Mouse (Mus musculus): ENCODE measurements at regions not wholly inside any gene's neighbourhood (a gene's known extent, or its start where the extent isn't known, plus 50 kb on each side); places are given as distances from the start of the nearest gene placed in this dataset.

DNA sequence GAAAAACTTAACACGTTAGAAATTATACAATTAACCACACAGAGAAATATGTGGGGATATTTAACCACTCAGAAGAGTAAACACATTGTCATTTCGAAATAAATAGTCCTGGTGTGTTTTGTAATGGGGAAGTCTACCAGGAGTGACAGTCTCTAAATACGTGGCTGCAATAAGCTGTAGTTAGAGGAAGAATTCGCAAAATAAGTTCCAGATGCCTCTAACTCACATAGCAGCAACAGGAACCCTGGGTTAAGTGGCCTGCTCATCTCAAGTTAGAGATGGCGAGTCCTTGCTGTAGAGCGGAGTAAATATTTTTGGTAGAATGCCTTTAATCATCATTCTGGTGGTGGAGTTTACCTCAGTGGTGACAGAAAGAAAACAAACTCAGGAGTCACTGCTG lies 430.2 kb downstream of the Zfp704 start:
- 87% methylated on average over 6 of the region's 6 CpGs for WGBS
- Histone ChIP-seq H3K4me2 (ENCODE audit: low read depth, low read length) (no peak overlapping the region), H3K4me3 (ENCODE audit: low read length) (no peak overlapping the region), H3K9me3 (ENCODE audit: low read length) (no peaks in the 10 kb centered on the region), H3K9ac (replicated peaks; ENCODE audit: low read length) (no peak overlapping the region), H3K4me1 (ENCODE audit: insufficient read depth, low read length) (no peaks in the 10 kb centered on the region), H3K36me3 (ENCODE audit: insufficient read depth, low read length) (no peaks in the 10 kb centered on the region), H3K27ac (no peak overlapping the region), H3K27me3 (ENCODE audit: insufficient read depth, low read length) (no peaks in the 10 kb centered on the region)
- ATAC-seq = no peak
- no peak for DNase-seq (ENCODE audit: low spot score)
- no peak for TF ChIP-seq CTCF (IDR thresholded peaks at IDR 0.05; ENCODE audit: low read depth)

GRCm38 (mm10) chr3:9174517-9174832 lies 435.4 kb downstream of the Zfp704 start:
- WGBS = 34% methylated on average over 2 of the region's 2 CpGs
- Histone ChIP-seq H3K4me3 (ENCODE audit: low read length) (no peak overlapping the region), H3K27ac (peak overlapping the region; percentile 68), H3K4me1 (ENCODE audit: insufficient read depth, low read length) (no peaks in the 10 kb centered on the region; the same call in 1 of the 2 replicates), H3K4me2 (ENCODE audit: low read depth, low read length) (peak overlapping the region; percentile 35), H3K36me3 (ENCODE audit: insufficient read depth, low read length) (no peaks in the 10 kb centered on the region), H3K9ac (replicated peaks; ENCODE audit: low read length) (no peak overlapping the region), H3K9me3 (ENCODE audit: low read length) (no peaks in the 10 kb centered on the region), H3K27me3 (ENCODE audit: insufficient read depth, low read length) (no peaks in the 10 kb centered on the region)
- DNase-seq (ENCODE audit: low spot score) (peak; percentile 37), ATAC-seq (peak; percentile 50)
- TF ChIP-seq CTCF (IDR thresholded peaks at IDR 0.05; ENCODE audit: low read depth) = no peak

DNA sequence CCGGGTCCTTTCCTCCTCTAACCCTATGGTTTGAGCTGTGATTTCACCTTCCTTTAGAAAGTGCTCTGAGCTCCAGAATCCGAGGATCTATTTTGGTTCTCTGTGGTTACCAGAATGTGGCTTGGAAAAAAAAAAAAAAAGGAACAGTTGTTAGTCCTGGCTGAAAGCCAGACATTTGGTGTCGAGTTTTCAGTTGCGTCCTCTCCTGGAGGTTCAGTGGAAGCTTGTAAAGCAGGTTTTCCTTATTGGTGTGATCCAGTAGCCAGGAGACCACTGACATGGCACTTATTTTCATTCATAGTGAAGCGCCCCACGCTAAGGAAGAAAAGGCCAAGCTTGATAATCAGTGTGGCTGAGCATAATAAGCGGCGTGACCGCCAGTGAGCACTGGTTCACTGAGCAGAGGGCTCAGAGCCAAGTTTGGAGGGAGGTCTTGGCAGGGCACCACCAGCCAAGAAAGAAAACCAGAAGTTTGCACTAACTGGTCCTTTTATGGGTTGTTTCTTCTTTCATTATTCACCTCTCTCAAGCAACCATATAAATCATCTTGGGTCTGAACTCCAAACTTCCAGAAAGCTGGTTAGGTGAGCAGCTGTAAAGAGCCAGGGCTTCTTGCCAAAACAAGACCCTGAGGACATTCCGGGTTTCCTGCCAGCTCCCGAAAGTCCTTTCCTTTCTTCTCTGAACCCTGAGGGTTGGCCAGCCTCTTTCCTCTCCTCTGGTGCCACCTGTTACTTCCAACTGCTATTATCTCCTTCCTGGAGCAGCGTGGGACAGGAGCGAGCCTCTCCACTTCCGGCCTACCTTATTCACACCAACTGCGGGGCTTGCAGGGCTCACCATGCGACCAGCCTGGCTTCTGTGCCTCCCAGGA lies 436.0 kb downstream of the Zfp704 start:
- Histone ChIP-seq H3K36me3 (ENCODE audit: insufficient read depth, low read length) (no peaks in the 10 kb centered on the region), H3K27ac (peak overlapping the region; percentile 68), H3K9ac (replicated peaks; ENCODE audit: low read length) (no peak overlapping the region), H3K9me3 (ENCODE audit: low read length) (no peaks in the 10 kb centered on the region), H3K4me1 (ENCODE audit: insufficient read depth, low read length) (no peaks in the 10 kb centered on the region; the same call in 1 of the 2 replicates), H3K4me2 (ENCODE audit: low read depth, low read length) (peak overlapping the region; percentile 35), H3K4me3 (ENCODE audit: low read length) (no peak overlapping the region), H3K27me3 (ENCODE audit: insufficient read depth, low read length) (no peaks in the 10 kb centered on the region)
- TF ChIP-seq CTCF (IDR thresholded peaks at IDR 0.05; ENCODE audit: low read depth) = peak; percentile 46
- WGBS = 15% methylated on average over 16 of the region's 16 CpGs
- DNase-seq (ENCODE audit: low spot score) (peak; percentile 85), ATAC-seq (peak; percentile 93)

GRCm38 (mm10) chr3:9171970-9172369 lies 437.9 kb downstream of the Zfp704 start:
- Histone ChIP-seq H3K4me3 (ENCODE audit: low read length) (no peak overlapping the region), H3K27ac (no peak overlapping the region), H3K9me3 (ENCODE audit: low read length) (no peaks in the 10 kb centered on the region), H3K4me1 (ENCODE audit: insufficient read depth, low read length) (no peaks in the 10 kb centered on the region; the same call in 1 of the 2 replicates), H3K4me2 (ENCODE audit: low read depth, low read length) (no peak overlapping the region), H3K9ac (replicated peaks; ENCODE audit: low read length) (no peak overlapping the region), H3K36me3 (ENCODE audit: insufficient read depth, low read length) (no peaks in the 10 kb centered on the region), H3K27me3 (ENCODE audit: insufficient read depth, low read length) (no peaks in the 10 kb centered on the region)
- no peak for DNase-seq (ENCODE audit: low spot score)
- no peak for TF ChIP-seq CTCF (IDR thresholded peaks at IDR 0.05; ENCODE audit: low read depth)
- no peak for ATAC-seq
- WGBS = 13% methylated on average over 1 of the region's 1 CpGs

GRCm38 (mm10) chr3:9168955-9169354 lies 440.9 kb downstream of the Zfp704 start:
- no peaks in the 10 kb centered on the region for H3K4me1 ChIP-seq (ENCODE audit: insufficient read depth, low read length)
- no peak overlapping the region for H3K9ac ChIP-seq (replicated peaks; ENCODE audit: low read length)
- WGBS = 75% methylated on average over 12 of the region's 12 CpGs
- H3K27me3 ChIP-seq (ENCODE audit: insufficient read depth, low read length) = no peaks in the 10 kb centered on the region
- H3K4me2 ChIP-seq (ENCODE audit: low read depth, low read length) = no peak overlapping the region
- no peak for ATAC-seq
- no peak overlapping the region for H3K4me3 ChIP-seq (ENCODE audit: low read length)
- DNase-seq (ENCODE audit: low spot score) = no peak
- H3K27ac ChIP-seq = no peak overlapping the region
- H3K9me3 ChIP-seq (ENCODE audit: low read length) = no peaks in the 10 kb centered on the region
- no peaks in the 10 kb centered on the region for H3K36me3 ChIP-seq (ENCODE audit: insufficient read depth, low read length)
- TF ChIP-seq CTCF (IDR thresholded peaks at IDR 0.05; ENCODE audit: low read depth) = no peak

DNA sequence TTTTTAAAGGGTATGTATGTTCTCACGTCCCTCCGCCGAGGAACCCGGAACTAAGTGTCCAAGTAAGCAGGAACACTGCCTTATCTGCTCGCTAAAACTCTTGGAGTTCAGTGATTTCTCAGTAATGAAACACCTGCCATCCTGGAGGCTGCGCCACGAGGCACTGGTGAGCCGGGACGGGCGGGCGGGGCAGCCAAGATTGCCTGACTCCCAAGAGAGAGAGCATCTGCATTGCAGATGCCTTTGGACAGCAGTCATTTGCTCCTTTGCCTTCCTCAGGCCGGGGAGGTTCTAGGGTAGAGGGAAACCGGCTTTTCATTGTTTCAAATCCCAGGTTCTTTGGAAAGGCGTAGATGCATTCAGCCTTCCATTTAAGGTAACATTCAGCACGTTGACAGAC lies 450.8 kb downstream of the Zfp704 start:
- H3K4me2 ChIP-seq (ENCODE audit: low read depth, low read length) = no peak overlapping the region
- TF ChIP-seq CTCF (IDR thresholded peaks at IDR 0.05; ENCODE audit: low read depth) = no peak
- H3K27me3 ChIP-seq (ENCODE audit: insufficient read depth, low read length) = no peaks in the 10 kb centered on the region
- no peak overlapping the region for H3K27ac ChIP-seq
- WGBS = 34% methylated on average over 15 of the region's 15 CpGs
- ATAC-seq = no peak
- no peaks in the 10 kb centered on the region for H3K36me3 ChIP-seq (ENCODE audit: insufficient read depth, low read length)
- H3K9me3 ChIP-seq (ENCODE audit: low read length) = no peaks in the 10 kb centered on the region
- no peak for DNase-seq (ENCODE audit: low spot score)
- no peaks in the 10 kb centered on the region for H3K4me1 ChIP-seq (ENCODE audit: insufficient read depth, low read length)
- no peak overlapping the region for H3K4me3 ChIP-seq (ENCODE audit: low read length)
- no peak overlapping the region for H3K9ac ChIP-seq (replicated peaks; ENCODE audit: low read length)

DNA sequence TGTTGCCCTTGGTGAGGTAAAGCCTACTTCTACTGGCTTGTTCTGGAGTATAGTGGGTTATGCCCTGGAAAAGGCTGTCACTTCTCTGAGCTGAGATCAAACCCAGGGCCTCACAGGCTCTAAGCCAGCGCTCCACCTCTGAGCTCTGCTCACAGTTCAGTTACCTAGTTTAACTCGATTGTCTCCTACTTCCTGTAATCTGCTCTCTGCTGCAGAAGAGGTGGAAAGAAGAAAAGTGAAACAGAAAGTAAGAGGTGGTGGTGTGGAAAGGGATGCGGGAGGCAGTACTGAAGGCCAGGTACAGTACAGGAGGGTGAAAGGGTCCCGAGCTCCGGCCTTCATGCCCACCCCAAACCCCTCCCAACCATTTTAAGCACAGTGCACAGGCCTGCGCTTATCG lies 455.7 kb downstream of the Zfp704 start:
- Histone ChIP-seq H3K27ac (no peak overlapping the region), H3K27me3 (ENCODE audit: insufficient read depth, low read length) (no peaks in the 10 kb centered on the region), H3K9ac (replicated peaks; ENCODE audit: low read length) (no peak overlapping the region), H3K4me3 (ENCODE audit: low read length) (no peak overlapping the region), H3K36me3 (ENCODE audit: insufficient read depth, low read length) (no peaks in the 10 kb centered on the region), H3K4me2 (ENCODE audit: low read depth, low read length) (no peak overlapping the region), H3K4me1 (ENCODE audit: insufficient read depth, low read length) (no peaks in the 10 kb centered on the region), H3K9me3 (ENCODE audit: low read length) (no peaks in the 10 kb centered on the region)
- no peak for DNase-seq (ENCODE audit: low spot score)
- ATAC-seq = no peak
- TF ChIP-seq CTCF (IDR thresholded peaks at IDR 0.05; ENCODE audit: low read depth) = no peak
- WGBS = 88% methylated on average over 7 of the region's 7 CpGs

Measured in hindbrain, postnatal 0 days (tissue).